Mouse (Mus musculus) stomach, postnatal 0 days (tissue): ENCODE measurements around the gene Pecr. TPM values are rescaled to one million over a fixed set of nuclear protein-coding genes. Genes with fewer than 3 reads are reported as not detected.
A peak's percentile ranks its signal among the peaks of the same experiment; 100 is the strongest.
"Not testable (repeated sequence)": the region's sequence is repeated elsewhere in the genome, so short reads cannot be mapped to it uniquely, and the experiment has no call there.

Experiments used
- ATAC-seq: fragments of 200-750 bp; cut with Nextera tagmentation; 2 replicates; pipeline ENCODE4 v1.8.0; 2017; ENCODE audit not compliant: low FRiP score, low TSS enrichment
- DNase-seq: peaks from one replicate; pipeline ENCODE4 v3.0.0-alpha.2; 2016; ENCODE audit warnings: low spot score
- H3K27ac ChIP-seq: fragments of 300-500 bp; sonication (generic); replicated peaks from 2 replicates; pipeline ENCODE4 v1.5.1; 2014; ENCODE audit warnings: mild to moderate bottlenecking, control low read depth
- H3K27me3 ChIP-seq: fragments of 300-500 bp; sonication (generic); 2 replicates; pipeline ENCODE4 v1.6.1; 2014; ENCODE audit warnings: low read length; ENCODE audit not compliant: control insufficient read depth, insufficient read depth
- H3K36me3 ChIP-seq: fragments of 300-500 bp; sonication (generic); 2 replicates; pipeline ENCODE4 v1.6.1; 2014; ENCODE audit warnings: low read length, mixed read lengths; ENCODE audit not compliant: control insufficient read depth, insufficient read depth
- H3K4me1 ChIP-seq: fragments of 300-500 bp; sonication (generic); replicated peaks from 2 replicates; pipeline ENCODE4 v1.6.1; 2014; ENCODE audit warnings: antibody characterized with exemption; ENCODE audit not compliant: control insufficient read depth, insufficient read depth
- H3K4me2 ChIP-seq: fragments of 300-500 bp; sonication (generic); replicated peaks from 2 replicates; pipeline ENCODE4 v1.6.1; 2014; ENCODE audit warnings: low read depth, mild to moderate bottlenecking, control low read depth, moderate library complexity
- H3K4me3 ChIP-seq: fragments of 300-500 bp; sonication (generic); 2 replicates; pipeline ENCODE4 v1.5.1; 2014; ENCODE audit warnings: low read depth, low read length, control low read depth
- H3K9ac ChIP-seq: fragments of 300-500 bp; sonication (generic); 2 replicates; pipeline ENCODE4 v1.6.1; 2014; ENCODE audit warnings: mild to moderate bottlenecking, low read length, control low read depth, mixed read lengths
- H3K9me3 ChIP-seq: fragments of 300-500 bp; sonication (generic); 2 replicates; pipeline ENCODE4 v1.6.1; 2016; ENCODE audit warnings: low read length; ENCODE audit not compliant: control insufficient read depth
- CTCF ChIP-seq: IDR thresholded peaks from 2 replicates; pipeline ENCODE4 v1.5.1; 2016; ENCODE audit warnings: antibody characterized with exemption, low read depth, mild to moderate bottlenecking, moderate library complexity
- EP300 ChIP-seq: optimal IDR thresholded peaks from 2 replicates; pipeline ENCODE3; 2016; ENCODE audit warnings: antibody characterized with exemption
- WGBS: fragments of 180-500 bp; shearing (Covaris S2); extraction: QIAGEN DNeasy Blood & Tissue Kit; methylation state at CpG from one replicate; pipeline ENCODE4 v1.1.7; 2014; 5-methylcytosine and 5-hydroxymethylcytosine counted together
- polyA plus RNA-seq: library from polyadenylated mRNA; unstranded; fragments of >200 nt; fragmentation: Nextera tagmentation; extraction: Ambion mirVana; gene quantifications from 2 replicates; pipeline ENCODE4 v1.2.1, GENCODE M21; 2015

The Pecr gene
- polyA plus RNA-seq, 1 experiment from 2014 or later, result 44.8 TPM

- WGBS, result 2% methylated on average over 9 of the region's 18 CpGs
- TF ChIP-seq EP300 (no peak), CTCF (no peak)
- Histone ChIP-seq H3K27ac (no peak overlapping the region), H3K36me3 (no peaks in the 10 kb centered on the region), H3K4me3 (peak overlapping the region; percentile 48), H3K27me3 (no peaks in the 10 kb centered on the region), H3K9ac (peak overlapping the region; percentile 56; the same call in 1 of the 2 replicates), H3K4me2 (peak overlapping the region; percentile 70), H3K4me1 (no peaks in the 10 kb centered on the region), H3K9me3 (no peaks in the 10 kb centered on the region)
- DNase-seq, result peak; percentile 45
- peak; percentile 81 for ATAC-seq
Measured at GRCm38 (mm10) chr1:72226172-72226886, 57.8 kb downstream of the Pecr start.

GRCm38 (mm10) chr1:72225720-72226171 lies 58.4 kb downstream of the Pecr start:
- not testable (repeated sequence) for H3K36me3 ChIP-seq, H3K27me3 ChIP-seq, H3K4me1 ChIP-seq, H3K9me3 ChIP-seq
- ATAC-seq (peak; percentile 88), DNase-seq (peak; percentile 85)
- 0 out of 2 replicates have a peak overlapping the region, but pooled peaks have one; percentile 24 for H3K27ac ChIP-seq
- 0 out of 2 replicates have a peak, but pooled peaks have one; percentile 22 for TF ChIP-seq CTCF
- WGBS, result under 1% methylated on average over 25 of the region's 31 CpGs
- H3K4me2 ChIP-seq, result peak overlapping the region; percentile 70
- H3K4me3 ChIP-seq, result peak overlapping the region; percentile 48
- peak overlapping the region; percentile 56 for H3K9ac ChIP-seq

- H3K36me3 ChIP-seq, result no peaks in the 10 kb centered on the region
- H3K9ac ChIP-seq, result peak overlapping the region; percentile 56; the same call in 1 of the 2 replicates
- H3K27ac ChIP-seq, result no peak overlapping the region
- 10% methylated on average over 13 of the region's 13 CpGs for WGBS
- no peaks in the 10 kb centered on the region for H3K9me3 ChIP-seq
- H3K27me3 ChIP-seq, result no peaks in the 10 kb centered on the region
- peak overlapping the region; percentile 48 for H3K4me3 ChIP-seq
- ATAC-seq (no peak), DNase-seq (no peak)
- H3K4me2 ChIP-seq, result peak overlapping the region; percentile 70
- no peaks in the 10 kb centered on the region for H3K4me1 ChIP-seq
- TF ChIP-seq EP300, result no peak
- no peak for TF ChIP-seq CTCF
Measured at GRCm38 (mm10) chr1:72225054-72225718, 58.9 kb downstream of the Pecr start.

- whole genome bisulfite sequencing, result 26% methylated on average over 4 of the region's 4 CpGs
- Histone ChIP-seq H3K36me3 (no peaks in the 10 kb centered on the region), H3K4me3 (no peak overlapping the region), H3K9me3 (no peaks in the 10 kb centered on the region), H3K27me3 (no peaks in the 10 kb centered on the region), H3K4me2 (no peak overlapping the region), H3K4me1 (no peaks in the 10 kb centered on the region), H3K9ac (no peak overlapping the region), H3K27ac (no peak overlapping the region)
- DNase-seq (peak; percentile 34), ATAC-seq (0 out of 2 replicates have a peak, but pooled peaks have one; percentile 39)
- TF ChIP-seq EP300, result no peak
- peak; percentile 71 for TF ChIP-seq CTCF
Measured at GRCm38 (mm10) chr1:72220008-72220407, 64.1 kb downstream of the Pecr start.

GRCm38 (mm10) chr1:72219116-72219515 lies 65.0 kb downstream of the Pecr start:
- no peaks in the 10 kb centered on the region for H3K27me3 ChIP-seq
- no peak overlapping the region for H3K4me2 ChIP-seq
- H3K36me3 ChIP-seq, result no peaks in the 10 kb centered on the region
- no peak overlapping the region for H3K4me3 ChIP-seq
- DNase-seq, result peak; percentile 31
- ATAC-seq, result peak; percentile 62; the same call in 1 of the 2 replicates
- H3K27ac ChIP-seq, result no peak overlapping the region
- no peak overlapping the region for H3K9ac ChIP-seq
- no peaks in the 10 kb centered on the region for H3K9me3 ChIP-seq
- TF ChIP-seq CTCF, result no peak
- no peak for TF ChIP-seq EP300
- H3K4me1 ChIP-seq, result no peaks in the 10 kb centered on the region
- 21% methylated on average over 2 of the region's 2 CpGs for WGBS

GRCm38 (mm10) chr1:72218626-72219025 lies 65.5 kb downstream of the Pecr start:
- TF ChIP-seq CTCF (no peak), EP300 (no peak)
- Histone ChIP-seq H3K27ac (no peak overlapping the region), H3K4me2 (no peak overlapping the region), H3K9me3 (no peaks in the 10 kb centered on the region), H3K4me1 (no peaks in the 10 kb centered on the region), H3K9ac (no peak overlapping the region), H3K27me3 (no peaks in the 10 kb centered on the region), H3K36me3 (no peaks in the 10 kb centered on the region), H3K4me3 (no peak overlapping the region)
- 44% methylated on average over 2 of the region's 2 CpGs for WGBS
- DNase-seq, result no peak
- no peak for ATAC-seq
